In the genomic region with DNA sequence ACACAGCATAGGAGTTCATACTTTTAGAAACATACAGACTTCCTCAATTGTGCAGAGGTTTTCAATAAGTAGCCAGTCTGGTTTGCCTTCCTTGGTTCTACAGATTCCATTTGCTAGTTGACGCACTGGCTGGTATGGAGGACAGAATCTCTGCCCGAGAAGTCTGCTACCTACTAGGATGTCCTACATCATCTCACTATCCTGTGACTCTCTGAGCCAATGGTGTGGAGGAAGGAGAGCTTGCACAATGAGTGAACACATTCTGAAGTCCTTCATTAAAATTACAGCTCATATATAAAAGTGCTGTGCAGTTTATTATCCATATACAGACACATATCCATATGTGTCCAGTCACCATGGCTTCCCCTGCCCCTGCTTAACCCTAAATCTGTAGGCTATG, we compare ENCODE assay signal across 33 mouse cellular contexts.
"Had no signal": no experiment of that assay in that cellular context is flagged by ENCODE, and none has a peak within 500 bp of the region (broad histone marks: within the 10 kb centered on the region; RNA-seq: fewer than 3 reads in every experiment).

No protein-coding gene starts in this region.

- H3K4me1 ChIP-seq: liver, embryonic 12.5 days; liver, embryonic 13.5 days; liver, embryonic 15.5 days; megakaryocyte, embryonic 14.5 days had no signal

- H3K36me3 ChIP-seq: limb, embryonic 15.5 days; liver, embryonic 12.5 days; liver, embryonic 13.5 days; liver, embryonic 15.5 days; lung, embryonic 15.5 days; midbrain, embryonic 15.5 days had no signal

- DNase-seq: left cerebral cortex, postnatal 4 days; liver; liver, embryonic 13.5 days; liver, postnatal 0 days; lung, adult 18-20 months; lung, adult 2 months; lung, embryonic 14.5 days; lung, postnatal 10 days; lung, postnatal 14 days; lung, postnatal 36 days; lung, postnatal 4 days; midbrain, embryonic 14.5 days had no signal

- H3K9ac ChIP-seq: limb, embryonic 12.5 days; limb, embryonic 13.5 days; limb, embryonic 15.5 days; liver, embryonic 12.5 days; liver, embryonic 13.5 days; liver, embryonic 14.5 days; liver, embryonic 15.5 days; liver, postnatal 0 days; lung, embryonic 14.5 days; lung, embryonic 15.5 days; midbrain, embryonic 12.5 days; midbrain, embryonic 13.5 days; midbrain, embryonic 15.5 days; neural tube, embryonic 12.5 days; neural tube, embryonic 13.5 days had no signal

- ATAC-seq: liver, embryonic 12.5 days; liver, postnatal 0 days; lung, postnatal 0 days; midbrain, embryonic 13.5 days; midbrain, embryonic 15.5 days; midbrain, embryonic 16.5 days had no signal

- H3K27me3 ChIP-seq: limb, embryonic 12.5 days; limb, embryonic 13.5 days; limb, embryonic 15.5 days; liver, embryonic 12.5 days; liver, embryonic 13.5 days; liver, embryonic 15.5 days; lung, embryonic 15.5 days; megakaryocyte, embryonic 14.5 days; midbrain, embryonic 12.5 days; midbrain, embryonic 13.5 days; midbrain, embryonic 15.5 days; neural tube, embryonic 12.5 days; neural tube, embryonic 13.5 days had no signal

- H3K9me3 ChIP-seq: limb, embryonic 10.5 days; limb, embryonic 12.5 days; limb, embryonic 13.5 days; limb, embryonic 15.5 days; liver, embryonic 12.5 days; liver, embryonic 13.5 days; liver, embryonic 15.5 days; lung, embryonic 15.5 days; megakaryocyte, embryonic 14.5 days; midbrain, embryonic 10.5 days; midbrain, embryonic 12.5 days; midbrain, embryonic 13.5 days; midbrain, embryonic 15.5 days; neural tube, embryonic 12.5 days; neural tube, embryonic 13.5 days had no signal

- H3K4me2 ChIP-seq: limb, embryonic 12.5 days; limb, embryonic 13.5 days; limb, embryonic 15.5 days; liver, embryonic 11.5 days; liver, embryonic 12.5 days; liver, embryonic 13.5 days; liver, embryonic 15.5 days; lung, embryonic 14.5 days; lung, embryonic 15.5 days; midbrain, embryonic 11.5 days; midbrain, embryonic 12.5 days; midbrain, embryonic 13.5 days; midbrain, embryonic 15.5 days; neural tube, embryonic 12.5 days; neural tube, embryonic 13.5 days had no signal

- H3K27ac ChIP-seq: limb, embryonic 10.5 days; limb, embryonic 12.5 days; limb, embryonic 13.5 days; limb, embryonic 15.5 days; liver, embryonic 12.5 days; liver, embryonic 13.5 days; liver, embryonic 14.5 days; liver, embryonic 15.5 days; lung, embryonic 15.5 days; macrophage; midbrain, embryonic 10.5 days; midbrain, embryonic 12.5 days; midbrain, embryonic 13.5 days; midbrain, embryonic 15.5 days; neural tube, embryonic 12.5 days; neural tube, embryonic 13.5 days had no signal

- H3K4me3 ChIP-seq: limb, embryonic 10.5 days; limb, embryonic 12.5 days; limb, embryonic 13.5 days; limb, embryonic 15.5 days; liver, embryonic 12.5 days; liver, embryonic 13.5 days; liver, embryonic 15.5 days; lung, embryonic 15.5 days; megakaryocyte, embryonic 14.5 days; midbrain, embryonic 10.5 days; midbrain, embryonic 12.5 days; midbrain, embryonic 13.5 days; midbrain, embryonic 15.5 days; myocyte; neural tube, embryonic 12.5 days; neural tube, embryonic 13.5 days had no signal
